Comparison of ENCODE assay signal across 12 mouse cellular contexts in the genomic region with DNA sequence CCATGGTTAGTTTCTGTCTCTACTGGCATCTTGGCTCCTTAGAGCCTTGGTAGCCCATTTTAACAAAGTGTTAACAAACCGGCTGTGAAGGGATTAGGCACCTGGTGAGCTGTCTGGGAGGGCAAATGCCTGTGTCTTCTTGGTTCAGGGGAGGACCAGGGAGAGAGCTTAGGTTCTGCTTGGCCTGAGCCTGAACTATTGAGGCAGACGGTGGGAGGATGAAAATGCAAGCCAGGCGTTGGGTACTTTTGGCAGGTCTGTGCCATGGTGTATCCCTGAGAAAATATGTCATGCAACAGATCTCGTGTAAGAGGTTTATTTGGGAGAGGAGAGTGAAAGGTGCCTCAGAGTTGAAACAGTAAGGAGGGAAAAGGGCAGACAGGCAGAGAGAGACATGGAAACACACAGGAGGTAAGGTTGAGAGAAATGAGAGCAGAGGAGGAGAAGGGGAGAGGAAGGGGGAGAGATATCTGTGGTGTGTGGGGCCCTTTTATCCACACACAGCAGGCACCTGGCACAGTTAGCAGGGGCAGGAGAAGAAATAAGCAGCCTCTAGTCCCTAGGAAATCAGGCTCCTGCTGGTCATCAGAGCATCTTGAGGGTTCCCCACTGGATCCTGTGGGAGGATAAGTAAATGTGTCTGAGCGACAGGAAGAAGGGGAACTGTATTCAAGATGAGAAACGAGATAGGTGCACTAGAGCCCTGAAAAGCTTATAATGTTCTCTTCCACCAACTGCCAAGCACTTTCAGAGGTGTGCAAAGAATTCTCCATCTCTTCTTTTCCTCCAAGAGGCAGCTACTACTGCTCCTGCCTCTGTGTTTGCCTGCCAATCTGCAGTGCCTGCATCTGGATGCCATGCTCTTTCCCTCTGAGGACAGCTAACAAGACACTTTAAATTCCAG. TPM values are rescaled to one million over a fixed set of nuclear protein-coding genes. Genes with fewer than 3 reads are reported as not detected.
DNase-seq lines count a peak whose midpoint lies in the region; ATAC-seq and TF ChIP-seq lines count a peak whose summit lies in the region.
"Had no signal": no experiment of that assay in that cellular context is flagged by ENCODE, and none has a peak within 500 bp of the region (broad histone marks: within the 10 kb centered on the region; RNA-seq: fewer than 3 reads in every experiment).

No protein-coding gene starts in this region.

- no peaks in the 10 kb centered on the region for H3K79me2 ChIP-seq in heart, adult 2 months (replicated peaks; ENCODE audit: control insufficient read depth, insufficient read depth, low read length)

- H3K36me3 ChIP-seq in heart, adult 2 months (ENCODE audit: control insufficient read depth, insufficient read depth, low read length) = peaks cover 4% of the 10 kb centered on the region
- H3K36me3 ChIP-seq in liver, embryonic 14.5 days (replicated peaks; ENCODE audit: control insufficient read depth, insufficient read depth, low read depth) = no peaks in the 10 kb centered on the region
- H3K36me3 ChIP-seq in hindbrain, embryonic 14.5 days (replicated peaks; ENCODE audit: control insufficient read depth, insufficient read depth) = no peaks in the 10 kb centered on the region
- H3K36me3 ChIP-seq: forebrain, embryonic 15.5 days; limb, embryonic 12.5 days had no signal

- H3K9ac ChIP-seq in heart, adult 2 months (ENCODE audit: low read depth, low read length) = peak overlapping the region; percentile 66
- no peak overlapping the region for H3K9ac ChIP-seq in liver, embryonic 14.5 days (replicated peaks)
- H3K9ac ChIP-seq in hindbrain, embryonic 14.5 days = no peak overlapping the region
- H3K9ac ChIP-seq: forebrain, embryonic 15.5 days; limb, embryonic 12.5 days had no signal

- TF ChIP-seq EP300 in heart, adult 2 months (IDR thresholded peaks at IDR 0.05; ENCODE audit: insufficient read depth, low read depth, low read length) = no peak
- no peak for TF ChIP-seq EP300 in liver, embryonic 14.5 days (IDR thresholded peaks at IDR 0.05; ENCODE audit: low read depth)

- ATAC-seq in liver, embryonic 14.5 days (ENCODE audit: insufficient read depth) = no peak
- no peak for ATAC-seq in hindbrain, embryonic 14.5 days (ENCODE audit: low FRiP score)
- ATAC-seq: forebrain, embryonic 15.5 days had no signal

- TF ChIP-seq CTCF in heart, adult 2 months (IDR thresholded peaks at IDR 0.05) = no peak
- TF ChIP-seq CTCF in liver, embryonic 14.5 days (IDR thresholded peaks at IDR 0.05; ENCODE audit: low read depth) = no peak

- peaks cover 4% of the 10 kb centered on the region for H3K4me1 ChIP-seq in heart, adult 2 months (ENCODE audit: control insufficient read depth, insufficient read depth, low read length)
- no peaks in the 10 kb centered on the region for H3K4me1 ChIP-seq in liver, embryonic 14.5 days (replicated peaks; ENCODE audit: control insufficient read depth in 2 of 2, insufficient read depth in 2 of 2, low read length in 1 of 2)
- no peaks in the 10 kb centered on the region; the same call in 1 of the 2 replicates for H3K4me1 ChIP-seq in hindbrain, embryonic 14.5 days (replicated peaks; ENCODE audit: control insufficient read depth, insufficient read depth, low read length)
- H3K4me1 ChIP-seq: forebrain, embryonic 15.5 days; limb, embryonic 12.5 days had no signal

- peak overlapping the region; percentile 30; the same call in 1 of the 2 replicates for H3K4me3 ChIP-seq in heart, adult 2 months
- peak overlapping the region; percentile 23 to 39; a peak in 3 of 4 replicates for H3K4me3 ChIP-seq in liver, embryonic 14.5 days (ENCODE audit: insufficient read depth in 1 of 2, low read depth in 2 of 2, low read length in 2 of 2)
- H3K4me3 ChIP-seq in hindbrain, embryonic 14.5 days (replicated peaks; ENCODE audit: low read length) = no peak overlapping the region
- H3K4me3 ChIP-seq: forebrain, embryonic 15.5 days; limb, embryonic 12.5 days had no signal

- DNase-seq in heart, adult 2 months = no peak
- DNase-seq in heart, adult 9 months (ENCODE audit: low spot score in 2 of 2) = no peak
- peak; percentile 3 for DNase-seq in retina, postnatal 1 day
- DNase-seq in retina, embryonic 14.5 days (ENCODE audit: low spot score) = no peak
- DNase-seq in liver, embryonic 14.5 days (ENCODE audit: low read depth in 3 of 3, low spot score in 3 of 3) = no peak
- DNase-seq in thymus, postnatal 25 days = peak; percentile 69
- no peak for DNase-seq in layer of hippocampus, postnatal 14 days (ENCODE audit: low spot score in 2 of 2)
- DNase-seq in hindbrain, embryonic 14.5 days (ENCODE audit: low spot score) = no peak
- DNase-seq: adrenal gland, adult 8-10 months; kidney, adult 11 months had no signal

- 32% methylated on average over 6 of the region's 6 CpGs for WGBS in heart, adult 2 months
- 16% methylated on average over 6 of the region's 6 CpGs for WGBS in liver, embryonic 14.5 days (ENCODE audit: insufficient replicate concordance)
- 32% methylated on average over 6 of the region's 6 CpGs for WGBS in hindbrain, embryonic 14.5 days

- intact Hi-C loops in heart, adult 2 months (cut with DNase I) = no loop called here

- no peak for TF ChIP-seq POLR2A in heart, adult 2 months (IDR thresholded peaks at IDR 0.05; ENCODE audit: insufficient read depth, low read depth, low read length)

- H3K27me3 ChIP-seq in heart, adult 2 months (ENCODE audit: control insufficient read depth, insufficient read depth, low read length) = no peaks in the 10 kb centered on the region
- no peaks in the 10 kb centered on the region for H3K27me3 ChIP-seq in liver, embryonic 14.5 days (ENCODE audit: control insufficient read depth, insufficient read depth, low read length)
- H3K27me3 ChIP-seq in hindbrain, embryonic 14.5 days (ENCODE audit: control insufficient read depth, insufficient read depth, low read length) = no peaks in the 10 kb centered on the region
- H3K27me3 ChIP-seq: forebrain, embryonic 15.5 days had no signal

- no peaks in the 10 kb centered on the region for H3K9me3 ChIP-seq in liver, embryonic 14.5 days (ENCODE audit: control insufficient read depth, low read length)
- H3K9me3 ChIP-seq in hindbrain, embryonic 14.5 days (ENCODE audit: control insufficient read depth, low read length) = no peaks in the 10 kb centered on the region
- H3K9me3 ChIP-seq: forebrain, embryonic 15.5 days; limb, embryonic 12.5 days had no signal

- no peak overlapping the region for H3K4me2 ChIP-seq in liver, embryonic 14.5 days (ENCODE audit: low read depth)
- no peak overlapping the region for H3K4me2 ChIP-seq in hindbrain, embryonic 14.5 days (replicated peaks)
- H3K4me2 ChIP-seq: forebrain, embryonic 15.5 days; limb, embryonic 12.5 days had no signal

- peak overlapping the region; percentile 45 for H3K27ac ChIP-seq in heart, adult 2 months
- H3K27ac ChIP-seq in liver, embryonic 14.5 days = no peak overlapping the region
- H3K27ac ChIP-seq in hindbrain, embryonic 14.5 days = no peak overlapping the region
- H3K27ac ChIP-seq: forebrain, embryonic 15.5 days; limb, embryonic 12.5 days had no signal

RNA-seq across cellular contexts. Expression of gene Slfn2, which starts 0.8 kb away (rescaled TPM):
- 1 to 10 TPM; 3.4 to 4.3 TPM for total RNA-seq in heart, adult 2 months (2021)
- polyA plus RNA-seq in heart, adult 2 months (2012; rRNA removed) = 3.8 and 4.8 TPM in 2 replicates
- polyA plus RNA-seq in liver, embryonic 14.5 days (2012; rRNA removed) = 2.4 and 3.6 TPM in 2 replicates
- 7.4 and 8.8 TPM in 2 replicates for polyA plus RNA-seq in liver, embryonic 14.5 days (2014; fragmentation: Nextera tagmentation; extraction: Ambion mirVana)
- under 1 TPM; 0.31 to 0.51 TPM for total RNA-seq in layer of hippocampus, postnatal 14 days (2021)
- polyA plus RNA-seq in hindbrain, embryonic 14.5 days (2014; fragmentation: Nextera tagmentation; extraction: Ambion mirVana) = 1.3 and 1.4 TPM in 2 replicates

RNA-seq across cellular contexts. Expression of gene Slfn8, which starts 45.1 kb away (rescaled TPM):
- total RNA-seq in heart, adult 2 months (2021) = under 1 TPM; 0.47 to 0.91 TPM
- 0.51 and 0.82 TPM in 2 replicates for polyA plus RNA-seq in heart, adult 2 months (2012; rRNA removed)
- polyA plus RNA-seq in liver, embryonic 14.5 days (2012; rRNA removed) = 0.09 and 0.18 TPM in 2 replicates
- polyA plus RNA-seq in liver, embryonic 14.5 days (2014; fragmentation: Nextera tagmentation; extraction: Ambion mirVana) = 0.22 and 0.37 TPM in 2 replicates
- under 1 TPM; 0.57 to 0.58 TPM for total RNA-seq in layer of hippocampus, postnatal 14 days (2021)
- polyA plus RNA-seq in hindbrain, embryonic 14.5 days (2014; fragmentation: Nextera tagmentation; extraction: Ambion mirVana) = 0.21 and 0.27 TPM in 2 replicates

RNA-seq across cellular contexts. Expression of gene Slfn1, which starts 51.0 kb away (rescaled TPM):
- under 1 TPM in 1 of 2 experiments, not detected in 1; 0.32 TPM for total RNA-seq in heart, adult 2 months (2021)
- 0.50 and 0.84 TPM in 2 replicates for polyA plus RNA-seq in heart, adult 2 months (2012; rRNA removed)
- 0.12 and 0.21 TPM in 2 replicates for polyA plus RNA-seq in liver, embryonic 14.5 days (2012; rRNA removed)
- 0.08 and 0.28 TPM in 2 replicates for polyA plus RNA-seq in liver, embryonic 14.5 days (2014; fragmentation: Nextera tagmentation; extraction: Ambion mirVana)
- total RNA-seq in layer of hippocampus, postnatal 14 days (2021) = not detected
- polyA plus RNA-seq in hindbrain, embryonic 14.5 days (2014; fragmentation: Nextera tagmentation; extraction: Ambion mirVana) = 0.11 TPM in 1 of 2 replicates, not detected in the other
- polyA plus RNA-seq: forebrain, embryonic 15.5 days; limb, embryonic 12.5 days had no signal

Comparison
In these comparisons a context has a peak if more than half of its experiments do, and no peak if none do; other contexts are left out.
1. DNase-seq: peak in retina, postnatal 1 day (single experiment) and thymus, postnatal 25 days (single experiment); none in heart, adult 2 months (0 of 2), heart, adult 9 months (0 of 2), retina, embryonic 14.5 days (single experiment), liver, embryonic 14.5 days (0 of 3), layer of hippocampus, postnatal 14 days (0 of 2) and hindbrain, embryonic 14.5 days (single experiment).